Mouse (Mus musculus) adrenal gland, postnatal 14 days (tissue): ENCODE data around the gene Il1r2. TPM values are rescaled to one million over a fixed set of nuclear protein-coding genes. Genes with fewer than 3 reads are reported as not detected.
A peak's percentile ranks its signal among the peaks of the same experiment; 100 is the strongest.

ENCODE experiments used
- DNase-seq: peaks from one replicate; pipeline ENCODE4 v3.0.0; 2021; ENCODE audit warnings: mixed read lengths
- total RNA-seq: library from RNA; stranded (reverse); gene quantifications from 2 replicates; pipeline ENCODE4 v1.2.3, GENCODE M21; 2021

Gene Il1r2
- total RNA-seq, 1 experiment from 2014 or later = 0.56 TPM

- peak; percentile 16 for DNase-seq
Measured at GRCm38 (mm10) chr1:40132721-40133120, 58.8 kb downstream of the Il1r2 start.

GRCm38 (mm10) chr1:40133567-40133966, 59.7 kb downstream of the Il1r2 start:
- DNase-seq = no peak

GRCm38 (mm10) chr1:40139798-40140532, 66.1 kb downstream of the Il1r2 start:
- peak; percentile 79 for DNase-seq

- DNase-seq = no peak
Measured at GRCm38 (mm10) chr1:40156096-40156495, 82.2 kb downstream of the Il1r2 start.

GRCm38 (mm10) chr1:40163329-40163917, 89.5 kb downstream of the Il1r2 start:
- no peak for DNase-seq

- DNase-seq = no peak
Measured at GRCm38 (mm10) chr1:40164331-40164730, 90.5 kb downstream of the Il1r2 start.

- no peak for DNase-seq
Measured at GRCm38 (mm10) chr1:40167585-40167984, 93.7 kb downstream of the Il1r2 start.

GRCm38 (mm10) chr1:40171878-40172277, 98.0 kb downstream of the Il1r2 start:
- peak; percentile 25 for DNase-seq

- DNase-seq = peak; percentile 33
Measured at GRCm38 (mm10) chr1:40174146-40174545, 100.3 kb downstream of the Il1r2 start.

Other genes with a start within 250 kb of the Il1r2 start
- gene Map4k4, start 173.2 kb upstream of the Il1r2 start, total RNA-seq = 140 and 141 TPM in 2 replicates
- gene Il1r1, start 151.0 kb downstream of the Il1r2 start, total RNA-seq = 6.6 and 6.9 TPM in 2 replicates